Mouse (Mus musculus): ENCODE data around the gene Becn1.

- TF ChIP-seq CTCF (IDR thresholded peaks at IDR 0.05; ENCODE audit: low read depth): no peak
- no peak for TF ChIP-seq EP300 (IDR thresholded peaks at IDR 0.05; ENCODE audit: low read depth)
Measured at GRCm38 (mm10) chr11:101332537-101332936, 30.5 kb upstream of the Becn1 start.
